In genomic region chr9:27568372-27569053, GRCm38 (mm10) we compare ENCODE assay signal across 16 mouse cellular contexts.
DNase-seq lines count a peak whose midpoint lies in the region; ATAC-seq lines count a peak whose summit lies in the region.
"Had no signal": no experiment of that assay in that cellular context is flagged by ENCODE, and none has a peak within 500 bp of the region (broad histone marks: within the 10 kb centered on the region; RNA-seq: fewer than 3 reads in every experiment).

No protein-coding gene starts in this region.

- no peak overlapping the region for H3K4me2 ChIP-seq in embryonic facial prominence, embryonic 14.5 days (ENCODE audit: low read depth, low read length)
- no peak overlapping the region for H3K4me2 ChIP-seq in midbrain, embryonic 15.5 days
- H3K4me2 ChIP-seq in midbrain, embryonic 13.5 days (replicated peaks), result no peak overlapping the region
- H3K4me2 ChIP-seq: kidney, embryonic 15.5 days; lung, embryonic 15.5 days had no signal

- H3K27ac ChIP-seq in embryonic facial prominence, embryonic 14.5 days (replicated peaks; ENCODE audit: low read depth, low read length), result no peak overlapping the region
- H3K27ac ChIP-seq in embryonic facial prominence, embryonic 10.5 days (replicated peaks), result no peak overlapping the region
- H3K27ac ChIP-seq in midbrain, embryonic 15.5 days, result peak overlapping the region; percentile 30; the same call in 1 of the 2 replicates
- no peak overlapping the region for H3K27ac ChIP-seq in midbrain, embryonic 13.5 days
- H3K27ac ChIP-seq: kidney, embryonic 15.5 days; lung, embryonic 15.5 days had no signal

- no peaks in the 10 kb centered on the region for H3K4me1 ChIP-seq in embryonic facial prominence, embryonic 14.5 days (ENCODE audit: control insufficient read depth, insufficient read depth, low read length)
- peaks cover 3% of the 10 kb centered on the region for H3K4me1 ChIP-seq in embryonic facial prominence, embryonic 10.5 days
- no peaks in the 10 kb centered on the region for H3K4me1 ChIP-seq in midbrain, embryonic 15.5 days
- peaks cover 3% of the 10 kb centered on the region; the same call in 1 of the 2 replicates for H3K4me1 ChIP-seq in midbrain, embryonic 13.5 days (replicated peaks)
- H3K4me1 ChIP-seq: kidney, embryonic 15.5 days; lung, embryonic 15.5 days had no signal

- H3K9me3 ChIP-seq in embryonic facial prominence, embryonic 14.5 days (ENCODE audit: control insufficient read depth, low read length), result no peaks in the 10 kb centered on the region
- H3K9me3 ChIP-seq in embryonic facial prominence, embryonic 10.5 days, result no peaks in the 10 kb centered on the region
- H3K9me3 ChIP-seq in midbrain, embryonic 15.5 days, result no peaks in the 10 kb centered on the region
- H3K9me3 ChIP-seq in midbrain, embryonic 13.5 days, result no peaks in the 10 kb centered on the region
- H3K9me3 ChIP-seq: kidney, embryonic 15.5 days; lung, embryonic 15.5 days had no signal

- no peaks in the 10 kb centered on the region for H3K36me3 ChIP-seq in embryonic facial prominence, embryonic 14.5 days (ENCODE audit: control insufficient read depth, insufficient read depth, low read length)
- H3K36me3 ChIP-seq in embryonic facial prominence, embryonic 10.5 days (replicated peaks), result no peaks in the 10 kb centered on the region
- H3K36me3 ChIP-seq in midbrain, embryonic 15.5 days (replicated peaks), result no peaks in the 10 kb centered on the region
- no peaks in the 10 kb centered on the region for H3K36me3 ChIP-seq in midbrain, embryonic 13.5 days
- H3K36me3 ChIP-seq: kidney, embryonic 15.5 days; lung, embryonic 15.5 days had no signal

- no peak overlapping the region for H3K4me3 ChIP-seq in embryonic facial prominence, embryonic 14.5 days (ENCODE audit: low read depth, low read length)
- H3K4me3 ChIP-seq in embryonic facial prominence, embryonic 10.5 days, result no peak overlapping the region
- H3K4me3 ChIP-seq in midbrain, embryonic 15.5 days, result no peak overlapping the region
- no peak overlapping the region for H3K4me3 ChIP-seq in midbrain, embryonic 13.5 days (replicated peaks)
- H3K4me3 ChIP-seq: kidney, embryonic 15.5 days; lung, embryonic 15.5 days had no signal

- ATAC-seq in embryonic facial prominence, embryonic 14.5 days (ENCODE audit: low read depth), result no peak
- ATAC-seq in midbrain, embryonic 15.5 days (replicated peaks), result peak; percentile 42; the same call in 1 of the 2 replicates
- ATAC-seq in midbrain, embryonic 13.5 days, result no peak
- ATAC-seq: inflammation-experienced regulatory T-cells, adult 6 months had no signal

- H3K9ac ChIP-seq in embryonic facial prominence, embryonic 14.5 days (ENCODE audit: low read depth, low read length), result no peak overlapping the region
- no peak overlapping the region for H3K9ac ChIP-seq in midbrain, embryonic 15.5 days
- no peak overlapping the region for H3K9ac ChIP-seq in midbrain, embryonic 13.5 days (replicated peaks)
- H3K9ac ChIP-seq: kidney, embryonic 15.5 days; lung, embryonic 15.5 days had no signal

- DNase-seq in embryonic facial prominence, embryonic 14.5 days (ENCODE audit: low spot score), result peak; percentile 31
- DNase-seq in embryonic facial prominence, embryonic 10.5 days (ENCODE audit: low spot score), result no peak
- DNase-seq in layer of hippocampus, adult 11-12 months (ENCODE audit: low spot score), result peak; percentile 16
- peak; percentile 14 for DNase-seq in mesoderm, embryonic 11.5 days (ENCODE audit: low read depth, low spot score)
- no peak for DNase-seq in urinary bladder, adult 18-20 months (ENCODE audit: low spot score in 2 of 2)
- DNase-seq in heart, adult 8-10 months (ENCODE audit: low spot score), result no peak
- DNase-seq: cerebellum, postnatal 36 days; heart, adult 18-20 months; heart, postnatal 10 days; right cerebral cortex, postnatal 14 days; thymus, adult 18-20 months had no signal

- WGBS in embryonic facial prominence, embryonic 14.5 days, result 61% methylated on average over 8 of the region's 8 CpGs
- 77% methylated on average over 8 of the region's 8 CpGs for WGBS in embryonic facial prominence, embryonic 10.5 days
- 68% methylated on average over 8 of the region's 8 CpGs for WGBS in midbrain, embryonic 15.5 days
- 78% methylated on average over 8 of the region's 8 CpGs for WGBS in midbrain, embryonic 13.5 days

- H3K27me3 ChIP-seq in embryonic facial prominence, embryonic 14.5 days (replicated peaks; ENCODE audit: control insufficient read depth, insufficient read depth, low read length), result no peaks in the 10 kb centered on the region
- no peaks in the 10 kb centered on the region for H3K27me3 ChIP-seq in embryonic facial prominence, embryonic 10.5 days (replicated peaks; ENCODE audit: low read depth, poor library complexity, severe bottlenecking)
- H3K27me3 ChIP-seq in midbrain, embryonic 15.5 days (replicated peaks), result no peaks in the 10 kb centered on the region
- no peaks in the 10 kb centered on the region for H3K27me3 ChIP-seq in midbrain, embryonic 13.5 days
- H3K27me3 ChIP-seq: kidney, embryonic 15.5 days; lung, embryonic 15.5 days had no signal

Comparison
In these comparisons a context has a peak if more than half of its experiments do, and no peak if none do; other contexts are left out.
1. DNase-seq: peak in embryonic facial prominence, embryonic 14.5 days (single experiment), layer of hippocampus, adult 11-12 months (single experiment) and mesoderm, embryonic 11.5 days (single experiment); none in embryonic facial prominence, embryonic 10.5 days (single experiment), urinary bladder, adult 18-20 months (0 of 2) and heart, adult 8-10 months (single experiment).